Mouse (Mus musculus) bone marrow macrophage, adult 2 months (primary cell): ENCODE data around the gene 2200002J24Rik.

ENCODE experiments used
- CTCF ChIP-seq: IDR thresholded peaks from 2 replicates; pipeline ENCODE4 v1.5.1; 2012; ENCODE audit warnings: low read depth, mild to moderate bottlenecking, low read length, moderate library complexity
- POLR2A ChIP-seq: IDR thresholded peaks from 2 replicates; pipeline ENCODE4 v1.6.1; 2012; ENCODE audit warnings: mild to moderate bottlenecking, low read depth, low read length, borderline replicate concordance

DNA sequence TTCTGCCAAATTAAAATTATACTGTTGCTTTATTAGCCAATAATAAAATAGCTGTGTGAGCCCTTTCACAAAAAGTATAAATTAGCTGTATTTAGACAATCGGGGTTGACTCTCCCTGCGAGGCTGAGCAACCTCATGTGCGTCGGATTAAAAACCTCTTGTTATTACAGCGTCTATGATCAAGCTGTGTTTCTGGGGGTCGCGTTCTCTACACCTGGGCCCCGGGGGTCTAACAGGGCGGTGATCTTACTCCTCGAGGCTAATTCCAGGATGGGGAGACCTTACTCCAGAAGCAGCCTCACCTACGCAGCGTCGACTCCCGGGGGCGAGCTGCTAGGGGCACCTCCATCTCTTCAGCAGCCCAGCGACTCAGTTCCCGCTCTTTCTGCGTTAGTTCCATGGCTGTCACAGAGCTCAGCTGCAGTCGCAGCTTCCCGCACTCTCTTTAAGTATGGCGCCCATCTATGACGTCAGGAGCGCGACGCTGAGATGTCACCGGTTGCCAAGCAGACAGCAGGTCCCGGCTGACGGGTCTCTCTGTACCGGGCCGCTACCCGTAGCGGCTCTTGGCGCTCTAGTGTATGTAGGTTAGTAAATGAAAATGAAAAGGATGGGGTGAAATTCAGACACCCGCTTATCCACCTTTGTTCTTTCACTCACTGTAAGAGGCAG is 34.1 kb upstream of the 2200002J24Rik start, which contains the start of gene Haus5:
- TF ChIP-seq CTCF (no peak), POLR2A (no peak)
